In the genomic region with DNA sequence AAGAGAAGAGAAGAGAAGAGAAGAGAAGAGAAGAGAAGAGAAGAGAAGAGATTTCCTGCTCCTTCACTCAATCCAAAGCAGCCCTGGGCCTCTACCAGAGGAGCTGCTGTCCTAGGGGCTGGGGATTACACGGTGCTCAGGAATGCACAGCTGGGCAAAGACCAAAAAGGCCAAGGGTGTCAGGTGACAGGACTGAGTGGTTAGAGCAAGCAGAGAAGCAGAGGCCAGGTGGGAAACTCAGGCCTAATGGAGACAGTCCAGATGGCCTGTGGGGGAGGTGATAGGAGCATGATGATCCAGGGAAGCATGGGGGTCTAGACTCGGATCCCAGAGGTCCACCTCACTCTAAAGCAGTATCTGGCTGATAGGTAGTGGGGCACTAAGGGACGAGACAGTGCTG, we compare ENCODE assay signal across 11 mouse cellular contexts. TPM values are rescaled to one million over a fixed set of nuclear protein-coding genes. Genes with fewer than 3 reads are reported as not detected.
DNase-seq lines count a peak whose midpoint lies in the region; ATAC-seq lines count a peak whose summit lies in the region.
"Had no signal": no experiment of that assay in that cellular context is flagged by ENCODE, and none has a peak within 500 bp of the region (broad histone marks: within the 10 kb centered on the region; RNA-seq: fewer than 3 reads in every experiment).

No protein-coding gene starts in this region.

- ATAC-seq in hindbrain, embryonic 11.5 days (ENCODE audit: low FRiP score), result no peak
- no peak for ATAC-seq in hindbrain, embryonic 14.5 days (ENCODE audit: low FRiP score)
- ATAC-seq in intestine, embryonic 16.5 days, result peak; percentile 63
- peak; percentile 52; the same call in 1 of the 2 replicates for ATAC-seq in liver, embryonic 13.5 days (ENCODE audit: low read depth)
- ATAC-seq in forebrain, embryonic 12.5 days (ENCODE audit: low FRiP score), result no peak

- H3K9ac ChIP-seq in hindbrain, embryonic 11.5 days (ENCODE audit: low read depth, low read length), result no peak overlapping the region
- no peak overlapping the region for H3K9ac ChIP-seq in hindbrain, embryonic 14.5 days
- H3K9ac ChIP-seq in intestine, embryonic 16.5 days (ENCODE audit: low read depth, low read length), result no peak overlapping the region
- H3K9ac ChIP-seq in liver, embryonic 13.5 days, result no peak overlapping the region; the same call in 1 of the 2 replicates
- no peak overlapping the region for H3K9ac ChIP-seq in forebrain, embryonic 12.5 days
- H3K9ac ChIP-seq: neural tube, embryonic 12.5 days had no signal

- peak; percentile 17 for DNase-seq in hindbrain, embryonic 11.5 days (ENCODE audit: low spot score)
- no peak for DNase-seq in hindbrain, embryonic 14.5 days (ENCODE audit: low spot score)
- peak; percentile 68 for DNase-seq in embryo, embryonic 11 days
- no peak for DNase-seq in liver, embryonic 13.5 days
- DNase-seq in right cerebral cortex, postnatal 36 days (ENCODE audit: low spot score in 2 of 2), result no peak
- no peak for DNase-seq in spleen, adult 12 weeks (ENCODE audit: low spot score)
- DNase-seq: cerebellum, adult 8-10 months had no signal

- 49% methylated on average over 3 of the region's 3 CpGs for WGBS in hindbrain, embryonic 11.5 days
- 73% methylated on average over 3 of the region's 3 CpGs for WGBS in hindbrain, embryonic 14.5 days
- 27% methylated on average over 3 of the region's 3 CpGs for WGBS in intestine, embryonic 16.5 days
- WGBS in liver, embryonic 13.5 days (ENCODE audit: insufficient replicate concordance), result 22% methylated on average over 3 of the region's 3 CpGs
- 53% methylated on average over 3 of the region's 3 CpGs for WGBS in forebrain, embryonic 12.5 days

- H3K4me1 ChIP-seq in hindbrain, embryonic 11.5 days (replicated peaks; ENCODE audit: control insufficient read depth, insufficient read depth, low read length), result 0 out of 2 replicates have a peak, but pooled peaks cover 2% of the 10 kb centered on the region
- H3K4me1 ChIP-seq in hindbrain, embryonic 14.5 days (replicated peaks; ENCODE audit: control insufficient read depth, insufficient read depth, low read length), result peaks cover 4% of the 10 kb centered on the region; the same call in 1 of the 2 replicates
- H3K4me1 ChIP-seq in intestine, embryonic 16.5 days (ENCODE audit: control insufficient read depth, insufficient read depth, low read length), result peaks cover 45% of the 10 kb centered on the region
- peaks cover 87% of the 10 kb centered on the region for H3K4me1 ChIP-seq in liver, embryonic 13.5 days (replicated peaks)
- peaks cover 15% of the 10 kb centered on the region for H3K4me1 ChIP-seq in forebrain, embryonic 12.5 days

- H3K27ac ChIP-seq in hindbrain, embryonic 11.5 days (ENCODE audit: low read depth, low read length), result no peak overlapping the region
- no peak overlapping the region for H3K27ac ChIP-seq in hindbrain, embryonic 14.5 days
- H3K27ac ChIP-seq in intestine, embryonic 16.5 days (ENCODE audit: low read length), result peak overlapping the region; percentile 31; the same call in 1 of the 2 replicates
- peak overlapping the region; percentile 44; the same call in 1 of the 2 replicates for H3K27ac ChIP-seq in liver, embryonic 13.5 days
- H3K27ac ChIP-seq in forebrain, embryonic 12.5 days, result no peak overlapping the region
- H3K27ac ChIP-seq: neural tube, embryonic 12.5 days had no signal

- no peaks in the 10 kb centered on the region for H3K36me3 ChIP-seq in hindbrain, embryonic 11.5 days (ENCODE audit: control insufficient read depth, insufficient read depth, low read length)
- H3K36me3 ChIP-seq in hindbrain, embryonic 14.5 days (replicated peaks; ENCODE audit: control insufficient read depth, insufficient read depth), result peaks cover 11% of the 10 kb centered on the region; the same call in 1 of the 2 replicates
- peaks cover 4% of the 10 kb centered on the region; the same call in 1 of the 2 replicates for H3K36me3 ChIP-seq in intestine, embryonic 16.5 days (ENCODE audit: control insufficient read depth, insufficient read depth, low read length)
- peaks cover 32% of the 10 kb centered on the region for H3K36me3 ChIP-seq in liver, embryonic 13.5 days
- H3K36me3 ChIP-seq in forebrain, embryonic 12.5 days (replicated peaks), result peaks cover 14% of the 10 kb centered on the region

- no peak overlapping the region for H3K4me3 ChIP-seq in hindbrain, embryonic 11.5 days (ENCODE audit: low read depth, low read length)
- H3K4me3 ChIP-seq in hindbrain, embryonic 14.5 days (replicated peaks; ENCODE audit: low read length), result no peak overlapping the region
- no peak overlapping the region for H3K4me3 ChIP-seq in intestine, embryonic 16.5 days (ENCODE audit: low read length)
- H3K4me3 ChIP-seq in liver, embryonic 13.5 days (replicated peaks), result no peak overlapping the region
- no peak overlapping the region for H3K4me3 ChIP-seq in forebrain, embryonic 12.5 days (replicated peaks)
- H3K4me3 ChIP-seq: neural tube, embryonic 12.5 days had no signal

- no peak overlapping the region for H3K4me2 ChIP-seq in hindbrain, embryonic 11.5 days (replicated peaks; ENCODE audit: low read depth, low read length)
- H3K4me2 ChIP-seq in hindbrain, embryonic 14.5 days (replicated peaks), result no peak overlapping the region
- no peak overlapping the region for H3K4me2 ChIP-seq in intestine, embryonic 16.5 days (ENCODE audit: low read depth, low read length)
- 0 out of 2 replicates have a peak overlapping the region, but pooled peaks have one; percentile 4 for H3K4me2 ChIP-seq in liver, embryonic 13.5 days
- H3K4me2 ChIP-seq in forebrain, embryonic 12.5 days, result no peak overlapping the region
- H3K4me2 ChIP-seq: neural tube, embryonic 12.5 days had no signal

- H3K9me3 ChIP-seq in hindbrain, embryonic 11.5 days (ENCODE audit: control insufficient read depth, low read length), result no peaks in the 10 kb centered on the region
- H3K9me3 ChIP-seq in hindbrain, embryonic 14.5 days (ENCODE audit: control insufficient read depth, low read length), result no peaks in the 10 kb centered on the region
- H3K9me3 ChIP-seq in intestine, embryonic 16.5 days (ENCODE audit: control insufficient read depth, low read length), result no peaks in the 10 kb centered on the region
- no peaks in the 10 kb centered on the region for H3K9me3 ChIP-seq in liver, embryonic 13.5 days (replicated peaks)
- H3K9me3 ChIP-seq in forebrain, embryonic 12.5 days, result no peaks in the 10 kb centered on the region
- H3K9me3 ChIP-seq: G1E; neural tube, embryonic 12.5 days had no signal

- no peaks in the 10 kb centered on the region for H3K27me3 ChIP-seq in hindbrain, embryonic 11.5 days (ENCODE audit: control insufficient read depth, insufficient read depth, low read length)
- H3K27me3 ChIP-seq in hindbrain, embryonic 14.5 days (ENCODE audit: control insufficient read depth, insufficient read depth, low read length), result no peaks in the 10 kb centered on the region
- H3K27me3 ChIP-seq in intestine, embryonic 16.5 days (replicated peaks; ENCODE audit: control insufficient read depth, insufficient read depth, low read length), result no peaks in the 10 kb centered on the region
- no peaks in the 10 kb centered on the region for H3K27me3 ChIP-seq in liver, embryonic 13.5 days
- H3K27me3 ChIP-seq in forebrain, embryonic 12.5 days, result no peaks in the 10 kb centered on the region
- H3K27me3 ChIP-seq: neural tube, embryonic 12.5 days had no signal

RNA-seq across cellular contexts. Expression of a gene that starts 37.1 kb away (rescaled TPM):
- polyA plus RNA-seq in hindbrain, embryonic 11.5 days (2014; fragmentation: Nextera tagmentation; extraction: Ambion mirVana), result 4.6 and 6.1 TPM in 2 replicates
- 11.0 and 12.3 TPM in 2 replicates for polyA plus RNA-seq in hindbrain, embryonic 14.5 days (2014; fragmentation: Nextera tagmentation; extraction: Ambion mirVana)
- polyA plus RNA-seq in intestine, embryonic 16.5 days (2015; fragmentation: Nextera tagmentation; extraction: Ambion mirVana), result 3.2 and 3.8 TPM in 2 replicates
- polyA plus RNA-seq in liver, embryonic 13.5 days (2015; fragmentation: Nextera tagmentation; extraction: Ambion mirVana), result 0.74 and 0.81 TPM in 2 replicates
- 7.0 and 9.8 TPM in 2 replicates for polyA plus RNA-seq in forebrain, embryonic 12.5 days (2016; fragmentation: Nextera tagmentation; extraction: Ambion mirVana)

RNA-seq across cellular contexts. Expression of a gene that starts 37.3 kb away (rescaled TPM):
- polyA plus RNA-seq in hindbrain, embryonic 11.5 days (2014; fragmentation: Nextera tagmentation; extraction: Ambion mirVana), result 169 and 174 TPM in 2 replicates
- polyA plus RNA-seq in hindbrain, embryonic 14.5 days (2014; fragmentation: Nextera tagmentation; extraction: Ambion mirVana), result 201 and 213 TPM in 2 replicates
- polyA plus RNA-seq in intestine, embryonic 16.5 days (2015; fragmentation: Nextera tagmentation; extraction: Ambion mirVana), result 233 and 243 TPM in 2 replicates
- polyA plus RNA-seq in liver, embryonic 13.5 days (2015; fragmentation: Nextera tagmentation; extraction: Ambion mirVana), result 109 and 114 TPM in 2 replicates
- 165 and 168 TPM in 2 replicates for polyA plus RNA-seq in forebrain, embryonic 12.5 days (2016; fragmentation: Nextera tagmentation; extraction: Ambion mirVana)

RNA-seq across cellular contexts. Expression of a gene that starts 37.6 kb away (rescaled TPM):
- 4.2 and 4.3 TPM in 2 replicates for polyA plus RNA-seq in hindbrain, embryonic 11.5 days (2014; fragmentation: Nextera tagmentation; extraction: Ambion mirVana)
- polyA plus RNA-seq in hindbrain, embryonic 14.5 days (2014; fragmentation: Nextera tagmentation; extraction: Ambion mirVana), result 4.6 and 4.7 TPM in 2 replicates
- polyA plus RNA-seq in intestine, embryonic 16.5 days (2015; fragmentation: Nextera tagmentation; extraction: Ambion mirVana), result 2.8 TPM in 2 replicates
- polyA plus RNA-seq in liver, embryonic 13.5 days (2015; fragmentation: Nextera tagmentation; extraction: Ambion mirVana), result 2.4 and 2.5 TPM in 2 replicates
- 4.2 and 4.3 TPM in 2 replicates for polyA plus RNA-seq in forebrain, embryonic 12.5 days (2016; fragmentation: Nextera tagmentation; extraction: Ambion mirVana)

RNA-seq across cellular contexts. Expression of a gene that starts 52.1 kb away (rescaled TPM):
- polyA plus RNA-seq in hindbrain, embryonic 11.5 days (2014; fragmentation: Nextera tagmentation; extraction: Ambion mirVana), result 0.50 and 0.73 TPM in 2 replicates
- polyA plus RNA-seq in hindbrain, embryonic 14.5 days (2014; fragmentation: Nextera tagmentation; extraction: Ambion mirVana), result 4.1 and 4.2 TPM in 2 replicates
- polyA plus RNA-seq in intestine, embryonic 16.5 days (2015; fragmentation: Nextera tagmentation; extraction: Ambion mirVana), result 0.51 and 0.53 TPM in 2 replicates
- 0.03 and 0.09 TPM in 2 replicates for polyA plus RNA-seq in liver, embryonic 13.5 days (2015; fragmentation: Nextera tagmentation; extraction: Ambion mirVana)
- polyA plus RNA-seq in forebrain, embryonic 12.5 days (2016; fragmentation: Nextera tagmentation; extraction: Ambion mirVana), result 0.77 and 1.1 TPM in 2 replicates

RNA-seq across cellular contexts. Expression of a gene that starts 56.6 kb away (rescaled TPM):
- 48.8 and 62.0 TPM in 2 replicates for polyA plus RNA-seq in hindbrain, embryonic 11.5 days (2014; fragmentation: Nextera tagmentation; extraction: Ambion mirVana)
- 26.4 and 26.5 TPM in 2 replicates for polyA plus RNA-seq in hindbrain, embryonic 14.5 days (2014; fragmentation: Nextera tagmentation; extraction: Ambion mirVana)
- 36.0 and 38.9 TPM in 2 replicates for polyA plus RNA-seq in intestine, embryonic 16.5 days (2015; fragmentation: Nextera tagmentation; extraction: Ambion mirVana)
- 27.1 and 27.8 TPM in 2 replicates for polyA plus RNA-seq in liver, embryonic 13.5 days (2015; fragmentation: Nextera tagmentation; extraction: Ambion mirVana)
- polyA plus RNA-seq in forebrain, embryonic 12.5 days (2016; fragmentation: Nextera tagmentation; extraction: Ambion mirVana), result 47.5 and 48.7 TPM in 2 replicates

Comparison
In these comparisons a context has a peak if more than half of its experiments do, and no peak if none do; other contexts are left out.
1. DNase-seq: peak in hindbrain, embryonic 11.5 days (single experiment) and embryo, embryonic 11 days (single experiment); none in hindbrain, embryonic 14.5 days (single experiment), liver, embryonic 13.5 days (single experiment), right cerebral cortex, postnatal 36 days (0 of 2) and spleen, adult 12 weeks (single experiment).
2. ATAC-seq: peak in intestine, embryonic 16.5 days (single experiment) and liver, embryonic 13.5 days (single experiment); none in hindbrain, embryonic 11.5 days (single experiment), hindbrain, embryonic 14.5 days (single experiment) and forebrain, embryonic 12.5 days (single experiment).
3. H3K27ac ChIP-seq: peak in intestine, embryonic 16.5 days (single experiment) and liver, embryonic 13.5 days (single experiment); none in hindbrain, embryonic 11.5 days (single experiment), hindbrain, embryonic 14.5 days (single experiment) and forebrain, embryonic 12.5 days (single experiment).